Mouse (Mus musculus) left cerebral cortex, adult 8-10 months (tissue): ENCODE data around the gene Hapln1. TPM values are rescaled to one million over a fixed set of nuclear protein-coding genes. Genes with fewer than 3 reads are reported as not detected.

Experiments
- DNase-seq, 2 experiments: peaks; one replicate each; pipeline ENCODE4 v3.0.0; 2022; ENCODE audit warnings: low spot score in 2 of 2
- total RNA-seq, 4 experiments: library from RNA; stranded (reverse); gene quantifications; 2 replicates each; pipeline ENCODE4 v1.2.4; 2022

Hapln1 gene
- 10 to 100 TPM; 15.3 to 20.1 (median 17.3) TPM for total RNA-seq

GRCm38 (mm10) chr13:89539205-89539886 lies at the start of gene Hapln1:
Hapln1 (plus strand) TSS chr13:89539796.
- DNase-seq: peak; percentile 14 to 39

GRCm38 (mm10) chr13:89493169-89493568 lies 46.4 kb upstream of the Hapln1 start:
- DNase-seq: no peak

- DNase-seq: no peak
Measured at GRCm38 (mm10) chr13:89493678-89494077, 45.9 kb upstream of the Hapln1 start.

GRCm38 (mm10) chr13:89496569-89496968 lies 43.0 kb upstream of the Hapln1 start:
- DNase-seq: no peak

GRCm38 (mm10) chr13:89499419-89499818 lies 40.2 kb upstream of the Hapln1 start:
- DNase-seq: no peak

- DNase-seq: no peak
Measured at GRCm38 (mm10) chr13:89521507-89521908, 18.1 kb upstream of the Hapln1 start.

- DNase-seq: no peak
Measured at GRCm38 (mm10) chr13:89528716-89529115, 10.9 kb upstream of the Hapln1 start.

- no peak for DNase-seq
Measured at GRCm38 (mm10) chr13:89530386-89530785, 9.2 kb upstream of the Hapln1 start.

GRCm38 (mm10) chr13:89539887-89540264 lies 280 bp downstream of the Hapln1 start:
- no peak for DNase-seq

- DNase-seq: no peak
Measured at GRCm38 (mm10) chr13:89540301-89540982, 846 bp downstream of the Hapln1 start.

- no peak for DNase-seq
Measured at GRCm38 (mm10) chr13:89543003-89543402, 3.4 kb downstream of the Hapln1 start.

- peak in 1 of 2 experiments; percentile 31 for DNase-seq
Measured at GRCm38 (mm10) chr13:89548203-89548740, 8.7 kb downstream of the Hapln1 start.

GRCm38 (mm10) chr13:89549507-89549906 lies 9.9 kb downstream of the Hapln1 start:
- DNase-seq: no peak

GRCm38 (mm10) chr13:89551502-89551901 lies 11.9 kb downstream of the Hapln1 start:
- DNase-seq: no peak

- no peak for DNase-seq
Measured at GRCm38 (mm10) chr13:89564518-89564917, 24.9 kb downstream of the Hapln1 start.

GRCm38 (mm10) chr13:89566300-89566699 lies 26.7 kb downstream of the Hapln1 start:
- DNase-seq: no peak

- no peak for DNase-seq
Measured at GRCm38 (mm10) chr13:89579115-89579514, 39.5 kb downstream of the Hapln1 start.

- no peak for DNase-seq
Measured at GRCm38 (mm10) chr13:89583138-89583746, 43.6 kb downstream of the Hapln1 start.

- DNase-seq: no peak
Measured at GRCm38 (mm10) chr13:89583747-89584738, 44.4 kb downstream of the Hapln1 start.

- no peak for DNase-seq
Measured at GRCm38 (mm10) chr13:89585144-89585543, 45.5 kb downstream of the Hapln1 start.

GRCm38 (mm10) chr13:89595105-89595504 lies 55.5 kb downstream of the Hapln1 start:
- no peak for DNase-seq
